Comparison of ENCODE assay signal across 1 mouse cellular context in genomic region chr13:104177796-104178649, GRCm38 (mm10).
A peak's percentile ranks its signal among the peaks of the same experiment; 100 is the strongest.
TF ChIP-seq lines count a peak whose summit lies in the region.

Trappc13 (minus strand) TSS chr13:104178469.

TF ChIP-seq in MEL, 35 proteins besides CTCF, POLR2A, EP300 and RAD21 (continued from another document):
- peak; percentile 97 for TF ChIP-seq HCFC1 (IDR thresholded peaks at IDR 0.05; ENCODE audit: low read depth, low read length)
- TF ChIP-seq JUND (IDR thresholded peaks at IDR 0.05; ENCODE audit: low read depth, low read length), result no peak
- TF ChIP-seq NRF1 (IDR thresholded peaks at IDR 0.05; ENCODE audit: insufficient read depth, low read depth, low read length, poor library complexity, severe bottlenecking), result no peak
- TF ChIP-seq MAZ (IDR thresholded peaks at IDR 0.05; ENCODE audit: low read depth, low read length), result peak; percentile 70; the same call in 1 of the 2 replicates
- TF ChIP-seq MXI1 (IDR thresholded peaks at IDR 0.05; ENCODE audit: low read depth, low read length), result peak; percentile 68
- 0 out of 2 replicates have a peak, but pooled peaks have one; percentile 33 for TF ChIP-seq TCF12 (IDR thresholded peaks at IDR 0.05; ENCODE audit: low read depth, low read length)
- no peak for TF ChIP-seq ZKSCAN1 (IDR thresholded peaks at IDR 0.05; ENCODE audit: low read depth, low read length)
- no peak for TF ChIP-seq ZC3H11A (IDR thresholded peaks at IDR 0.05; ENCODE audit: low read depth, low read length)
- no peak for TF ChIP-seq BHLHE40 (IDR thresholded peaks at IDR 0.05; ENCODE audit: borderline replicate concordance, low read depth, low read length)
- TF ChIP-seq ZMIZ1 (IDR thresholded peaks at IDR 0.05; ENCODE audit: low read depth, low read length), result peak; percentile 58
- no peak for TF ChIP-seq UBTF (IDR thresholded peaks at IDR 0.05; ENCODE audit: borderline replicate concordance, insufficient read depth, low read depth, low read length)
- peak; percentile 61 for TF ChIP-seq NELFE (IDR thresholded peaks at IDR 0.05; ENCODE audit: low read depth, low read length)
- TF ChIP-seq KAT2A (conservative IDR thresholded peaks at IDR 0.05; ENCODE audit: low read depth, low read length), result peak; percentile 75
- TF ChIP-seq ETS1 (IDR thresholded peaks at IDR 0.05; ENCODE audit: low read depth, low read length), result 0 out of 2 replicates have a peak, but pooled peaks have one; percentile 4
